Mouse (Mus musculus): ENCODE results near the gene Evi2. TPM values are rescaled to one million over a fixed set of nuclear protein-coding genes. Genes with fewer than 3 reads are reported as not detected.

Evi2 gene
- polyA plus RNA-seq, 1 experiment from 2014 or later = 1.1 TPM

DNA sequence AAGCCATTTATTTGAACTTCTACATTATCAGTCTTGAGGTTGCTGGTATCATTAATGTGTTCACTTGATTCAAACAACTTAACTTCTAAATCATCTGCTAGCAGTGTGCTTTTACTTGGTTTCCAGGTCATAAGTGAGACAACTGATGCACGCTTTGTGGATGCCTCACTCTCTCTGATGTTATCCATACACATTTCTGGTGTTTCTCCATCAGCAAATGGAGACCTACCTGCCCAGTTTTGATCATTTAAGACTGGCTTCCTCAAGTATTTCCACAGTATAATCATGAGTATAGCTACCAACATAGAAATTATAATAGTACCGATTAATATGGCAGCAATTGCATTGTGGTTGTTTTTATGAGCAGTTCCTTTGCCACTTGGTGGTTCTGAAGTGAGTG lies 14.6 kb downstream of the Evi2 start:
- WGBS = 94% methylated on average over 2 of the region's 2 CpGs
- Histone ChIP-seq H3K27me3 (ENCODE audit: control insufficient read depth, insufficient read depth, low read length) (no peaks in the 10 kb centered on the region), H3K4me3 (ENCODE audit: control insufficient read depth in 1 of 2, insufficient read depth in 1 of 2, low read depth in 1 of 2, low read length in 2 of 2) (no peak overlapping the region)

DNA sequence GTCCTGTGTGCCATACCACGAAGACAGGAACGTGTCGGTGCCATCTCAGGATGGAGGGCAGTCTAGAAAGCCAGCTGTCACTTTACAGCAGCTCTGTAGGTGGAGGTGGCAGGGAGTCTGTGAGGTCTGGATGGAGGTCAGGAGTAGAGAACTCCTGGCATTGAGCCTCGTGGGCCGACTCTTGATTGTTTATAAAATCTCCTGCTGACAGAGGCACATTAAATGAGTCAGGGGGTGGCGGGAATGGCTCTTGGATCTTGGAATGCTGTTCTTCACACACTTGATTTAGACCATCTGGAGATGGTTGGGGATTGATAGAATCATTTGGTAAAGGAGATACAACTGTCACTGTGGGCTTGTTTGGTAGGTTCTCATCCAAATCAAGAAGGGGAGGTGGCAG lies 15.1 kb downstream of the Evi2 start:
- ATAC-seq (ENCODE audit: insufficient number of reproducible peaks, insufficient read depth, low FRiP score, low read depth) = no peak
- no peak overlapping the region for H3K4me3 ChIP-seq (ENCODE audit: control insufficient read depth in 1 of 2, insufficient read depth in 1 of 2, low read depth in 1 of 2, low read length in 2 of 2)
- no peak overlapping the region for H3K9ac ChIP-seq (ENCODE audit: low read length)
- H3K27ac ChIP-seq (replicated peaks in 1 of 2; ENCODE audit: control insufficient read depth in 1 of 2, insufficient read depth in 1 of 2, low read depth in 2 of 2, low read length in 2 of 2) = no peak overlapping the region
- no peaks in the 10 kb centered on the region for H3K36me3 ChIP-seq (ENCODE audit: control insufficient read depth, insufficient read depth, low read length)
- no peaks in the 10 kb centered on the region for H3K9me3 ChIP-seq (ENCODE audit: control insufficient read depth, low read length)
- no peaks in the 10 kb centered on the region for H3K27me3 ChIP-seq (ENCODE audit: control insufficient read depth, insufficient read depth, low read length)
- WGBS = 77% methylated on average over 6 of the region's 6 CpGs
- H3K4me1 ChIP-seq (ENCODE audit: control insufficient read depth in 2 of 2, insufficient read depth in 2 of 2, low read length in 2 of 2) = no peaks in the 10 kb centered on the region
- H3K4me2 ChIP-seq (ENCODE audit: low read length) = no peak overlapping the region

More for the DNA sequence above, 14.6 kb downstream of the Evi2 start:
- no peak for ATAC-seq (ENCODE audit: insufficient number of reproducible peaks, insufficient read depth, low FRiP score, low read depth)
- Histone ChIP-seq H3K4me1 (ENCODE audit: control insufficient read depth in 2 of 2, insufficient read depth in 2 of 2, low read length in 2 of 2) (no peaks in the 10 kb centered on the region), H3K27ac (replicated peaks in 1 of 2; ENCODE audit: control insufficient read depth in 1 of 2, insufficient read depth in 1 of 2, low read depth in 2 of 2, low read length in 2 of 2) (no peak overlapping the region), H3K9ac (ENCODE audit: low read length) (no peak overlapping the region), H3K36me3 (ENCODE audit: control insufficient read depth, insufficient read depth, low read length) (no peaks in the 10 kb centered on the region), H3K9me3 (ENCODE audit: control insufficient read depth, low read length) (no peaks in the 10 kb centered on the region), H3K4me2 (ENCODE audit: low read length) (no peak overlapping the region)

DNA sequence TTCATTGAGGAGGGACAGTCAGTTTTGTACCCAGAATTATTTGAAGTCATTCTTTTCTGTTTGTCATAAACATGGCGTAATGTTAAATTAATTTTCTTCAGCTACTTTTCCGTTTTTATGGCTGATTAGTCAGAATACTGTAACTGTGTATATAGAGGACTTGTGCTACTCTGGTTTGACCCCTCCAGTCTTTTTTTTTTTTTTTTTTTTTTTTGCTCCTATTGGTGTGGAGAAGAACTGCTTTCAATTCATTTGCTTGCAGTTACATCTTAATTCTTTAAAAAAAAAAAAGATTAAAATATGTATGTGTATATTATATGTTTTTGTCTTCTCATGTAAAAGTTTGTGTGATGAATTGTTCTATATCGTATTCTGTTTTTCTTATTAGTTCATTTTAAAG lies 18.4 kb downstream of the Evi2 start:
- Histone ChIP-seq H3K4me2 (ENCODE audit: low read length) (no peak overlapping the region), H3K36me3 (ENCODE audit: control insufficient read depth, insufficient read depth, low read length) (no peaks in the 10 kb centered on the region), H3K9me3 (ENCODE audit: control insufficient read depth, low read length) (no peaks in the 10 kb centered on the region), H3K4me3 (ENCODE audit: control insufficient read depth in 1 of 2, insufficient read depth in 1 of 2, low read depth in 1 of 2, low read length in 2 of 2) (no peak overlapping the region), H3K4me1 (ENCODE audit: control insufficient read depth in 2 of 2, insufficient read depth in 2 of 2, low read length in 2 of 2) (no peaks in the 10 kb centered on the region), H3K27ac (replicated peaks in 1 of 2; ENCODE audit: control insufficient read depth in 1 of 2, insufficient read depth in 1 of 2, low read depth in 2 of 2, low read length in 2 of 2) (no peak overlapping the region), H3K9ac (ENCODE audit: low read length) (no peak overlapping the region), H3K27me3 (ENCODE audit: control insufficient read depth, insufficient read depth, low read length) (no peaks in the 10 kb centered on the region)
- no peak for ATAC-seq (ENCODE audit: insufficient number of reproducible peaks, insufficient read depth, low FRiP score, low read depth)
- 94% methylated on average over 3 of the region's 3 CpGs for WGBS

- 0 out of 2 replicates have a peak, but pooled peaks cover 3% of the 10 kb centered on the region for H3K36me3 ChIP-seq (ENCODE audit: control insufficient read depth, insufficient read depth, low read length)
- H3K27ac ChIP-seq (replicated peaks in 1 of 2; ENCODE audit: control insufficient read depth in 1 of 2, insufficient read depth in 1 of 2, low read depth in 2 of 2, low read length in 2 of 2) = no peak overlapping the region
- no peak overlapping the region for H3K4me3 ChIP-seq (ENCODE audit: control insufficient read depth in 1 of 2, insufficient read depth in 1 of 2, low read depth in 1 of 2, low read length in 2 of 2)
- no peaks in the 10 kb centered on the region for H3K4me1 ChIP-seq (ENCODE audit: control insufficient read depth in 2 of 2, insufficient read depth in 2 of 2, low read length in 2 of 2)
- no peak for ATAC-seq (ENCODE audit: insufficient number of reproducible peaks, insufficient read depth, low FRiP score, low read depth)
- no peaks in the 10 kb centered on the region for H3K27me3 ChIP-seq (ENCODE audit: control insufficient read depth, insufficient read depth, low read length)
- H3K9me3 ChIP-seq (ENCODE audit: control insufficient read depth, low read length) = no peaks in the 10 kb centered on the region
- H3K9ac ChIP-seq (ENCODE audit: low read length) = no peak overlapping the region
- H3K4me2 ChIP-seq (ENCODE audit: low read length) = no peak overlapping the region
- 89% methylated on average over 7 of the region's 7 CpGs for WGBS
Measured at GRCm38 (mm10) chr11:79504506-79504905, 25.9 kb downstream of the Evi2 start.

GRCm38 (mm10) chr11:79503845-79504244 lies 26.5 kb downstream of the Evi2 start, which contains the start of gene Omg:
TSS of gene Omg (minus strand) at chr11:79504084.
- ATAC-seq (ENCODE audit: insufficient number of reproducible peaks, insufficient read depth, low FRiP score, low read depth) = no peak
- whole genome bisulfite sequencing = 59% methylated on average over 8 of the region's 8 CpGs

GRCm38 (mm10) chr11:79502917-79503316 lies 27.5 kb downstream of the Evi2 start:
- ATAC-seq (ENCODE audit: insufficient number of reproducible peaks, insufficient read depth, low FRiP score, low read depth) = no peak
- WGBS = 73% methylated on average over 2 of the region's 2 CpGs
- Histone ChIP-seq H3K36me3 (ENCODE audit: control insufficient read depth, insufficient read depth, low read length) (0 out of 2 replicates have a peak, but pooled peaks cover 3% of the 10 kb centered on the region), H3K9me3 (ENCODE audit: control insufficient read depth, low read length) (no peaks in the 10 kb centered on the region), H3K27ac (replicated peaks in 1 of 2; ENCODE audit: control insufficient read depth in 1 of 2, insufficient read depth in 1 of 2, low read depth in 2 of 2, low read length in 2 of 2) (no peak overlapping the region), H3K4me3 (ENCODE audit: control insufficient read depth in 1 of 2, insufficient read depth in 1 of 2, low read depth in 1 of 2, low read length in 2 of 2) (no peak overlapping the region), H3K4me1 (ENCODE audit: control insufficient read depth in 2 of 2, insufficient read depth in 2 of 2, low read length in 2 of 2) (no peaks in the 10 kb centered on the region), H3K27me3 (ENCODE audit: control insufficient read depth, insufficient read depth, low read length) (no peaks in the 10 kb centered on the region), H3K9ac (ENCODE audit: low read length) (no peak overlapping the region), H3K4me2 (ENCODE audit: low read length) (no peak overlapping the region)

More at GRCm38 (mm10) chr11:79503845-79504244, 26.5 kb downstream of the Evi2 start, which contains the start of gene Omg:
- Histone ChIP-seq H3K4me3 (ENCODE audit: control insufficient read depth in 1 of 2, insufficient read depth in 1 of 2, low read depth in 1 of 2, low read length in 2 of 2) (no peak within 1 kb of the TSS), H3K27me3 (ENCODE audit: control insufficient read depth, insufficient read depth, low read length) (no peaks in the 10 kb centered on the region), H3K4me1 (ENCODE audit: control insufficient read depth in 2 of 2, insufficient read depth in 2 of 2, low read length in 2 of 2) (no peaks in the 10 kb centered on the region), H3K9me3 (ENCODE audit: control insufficient read depth, low read length) (no peaks in the 10 kb centered on the region), H3K9ac (ENCODE audit: low read length) (no peak within 1 kb of the TSS), H3K27ac (replicated peaks in 1 of 2; ENCODE audit: control insufficient read depth in 1 of 2, insufficient read depth in 1 of 2, low read depth in 2 of 2, low read length in 2 of 2) (no peak within 1 kb of the TSS), H3K36me3 (ENCODE audit: control insufficient read depth, insufficient read depth, low read length) (0 out of 2 replicates have a peak, but pooled peaks cover 3% of the 10 kb centered on the region), H3K4me2 (ENCODE audit: low read length) (no peak within 1 kb of the TSS)

DNA sequence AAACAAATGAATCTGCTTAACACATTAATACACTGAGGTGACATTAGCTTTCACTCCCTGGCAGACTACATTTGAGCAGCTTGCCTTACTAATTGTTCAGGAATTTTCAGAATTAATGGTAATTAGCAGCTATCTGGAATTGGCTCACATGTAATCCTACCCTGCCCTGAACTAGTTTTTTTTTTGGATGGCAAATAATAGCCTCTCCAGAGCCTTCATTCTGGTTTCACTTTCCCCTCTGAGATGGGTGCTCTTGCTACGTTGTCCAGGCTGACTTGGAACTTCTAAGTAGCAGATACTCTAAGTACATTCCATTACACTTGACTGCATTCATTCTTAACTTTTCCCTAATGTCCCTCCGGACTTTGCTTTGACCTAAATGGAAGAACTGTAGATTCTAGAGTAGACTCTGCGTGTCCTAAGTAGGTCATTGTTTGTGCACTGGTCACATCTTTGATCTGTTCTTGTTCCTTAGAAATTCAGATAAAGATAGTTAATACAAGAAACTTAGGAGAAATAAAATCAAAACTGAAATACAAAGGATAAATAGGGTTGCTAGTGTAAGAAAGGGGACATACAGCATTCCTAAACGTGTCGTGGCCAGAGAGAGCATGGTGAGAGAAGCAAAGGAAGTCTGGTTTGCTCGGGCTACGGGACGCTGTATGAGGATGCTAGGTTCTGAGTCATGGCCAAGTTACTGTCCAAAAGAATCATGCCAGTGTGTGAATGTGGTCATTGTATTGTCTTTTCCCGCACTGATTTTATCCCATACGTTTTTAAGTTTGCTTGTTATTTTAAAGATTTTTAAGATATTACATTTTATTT lies 35.2 kb downstream of the Evi2 start:
- no peak for ATAC-seq (ENCODE audit: insufficient number of reproducible peaks, insufficient read depth, low FRiP score, low read depth)
- WGBS = 62% methylated on average over 10 of the region's 10 CpGs
- no peak overlapping the region for H3K4me2 ChIP-seq (ENCODE audit: low read length)

More for the DNA sequence above, 35.2 kb downstream of the Evi2 start:
- H3K27me3 ChIP-seq (ENCODE audit: control insufficient read depth, insufficient read depth, low read length) = no peaks in the 10 kb centered on the region
- H3K9me3 ChIP-seq (ENCODE audit: control insufficient read depth, low read length) = no peaks in the 10 kb centered on the region
- 0 out of 2 replicates have a peak, but pooled peaks cover 4% of the 10 kb centered on the region for H3K36me3 ChIP-seq (ENCODE audit: control insufficient read depth, insufficient read depth, low read length)
- H3K4me3 ChIP-seq (ENCODE audit: control insufficient read depth in 1 of 2, insufficient read depth in 1 of 2, low read depth in 1 of 2, low read length in 2 of 2) = no peak overlapping the region
- H3K27ac ChIP-seq (replicated peaks in 1 of 2; ENCODE audit: control insufficient read depth in 1 of 2, insufficient read depth in 1 of 2, low read depth in 2 of 2, low read length in 2 of 2) = no peak overlapping the region
- no peak overlapping the region for H3K9ac ChIP-seq (ENCODE audit: low read length)
- peaks cover 0 to 6% of the 10 kb centered on the region in 2 experiments; a peak in 1 of 4 replicates for H3K4me1 ChIP-seq (ENCODE audit: control insufficient read depth in 2 of 2, insufficient read depth in 2 of 2, low read length in 2 of 2)

All from heart, embryonic 14.5 days (tissue).